Mouse (Mus musculus): ENCODE data around the gene Btbd9. TPM values are rescaled to one million over a fixed set of nuclear protein-coding genes. Genes with fewer than 3 reads are reported as not detected.

The Btbd9 gene
- polyA plus RNA-seq, 1 experiment: 21.0 TPM

GRCm38 (mm10) chr17:30283460-30284050, 292.7 kb downstream of the Btbd9 start:
- TF ChIP-seq POLR2A (IDR thresholded peaks at IDR 0.05; ENCODE audit: borderline replicate concordance, control insufficient read depth, low read depth, low read length) (no peak), CTCF (IDR thresholded peaks at IDR 0.05; ENCODE audit: control insufficient read depth, insufficient read depth, low read length) (no peak)
- H3K4me3 ChIP-seq (replicated peaks; ENCODE audit: control insufficient read depth, low read depth, low read length): no peak overlapping the region
- peaks cover 3% of the 10 kb centered on the region; the same call in 1 of the 2 replicates for H3K4me1 ChIP-seq (ENCODE audit: control insufficient read depth, insufficient read depth, low read length)
- 87% methylated on average over 4 of the region's 4 CpGs for WGBS
- no peak overlapping the region for H3K27ac ChIP-seq (ENCODE audit: control insufficient read depth, insufficient read depth, low read depth, low read length, poor library complexity)

GRCm38 (mm10) chr17:30283001-30283400, 293.3 kb downstream of the Btbd9 start:
- H3K4me1 ChIP-seq (ENCODE audit: control insufficient read depth, insufficient read depth, low read length): peaks cover 3% of the 10 kb centered on the region; the same call in 1 of the 2 replicates
- H3K4me3 ChIP-seq (replicated peaks; ENCODE audit: control insufficient read depth, low read depth, low read length): no peak overlapping the region
- TF ChIP-seq POLR2A (IDR thresholded peaks at IDR 0.05; ENCODE audit: borderline replicate concordance, control insufficient read depth, low read depth, low read length) (no peak), CTCF (IDR thresholded peaks at IDR 0.05; ENCODE audit: control insufficient read depth, insufficient read depth, low read length) (no peak)
- no peak overlapping the region for H3K27ac ChIP-seq (ENCODE audit: control insufficient read depth, insufficient read depth, low read depth, low read length, poor library complexity)

DNA sequence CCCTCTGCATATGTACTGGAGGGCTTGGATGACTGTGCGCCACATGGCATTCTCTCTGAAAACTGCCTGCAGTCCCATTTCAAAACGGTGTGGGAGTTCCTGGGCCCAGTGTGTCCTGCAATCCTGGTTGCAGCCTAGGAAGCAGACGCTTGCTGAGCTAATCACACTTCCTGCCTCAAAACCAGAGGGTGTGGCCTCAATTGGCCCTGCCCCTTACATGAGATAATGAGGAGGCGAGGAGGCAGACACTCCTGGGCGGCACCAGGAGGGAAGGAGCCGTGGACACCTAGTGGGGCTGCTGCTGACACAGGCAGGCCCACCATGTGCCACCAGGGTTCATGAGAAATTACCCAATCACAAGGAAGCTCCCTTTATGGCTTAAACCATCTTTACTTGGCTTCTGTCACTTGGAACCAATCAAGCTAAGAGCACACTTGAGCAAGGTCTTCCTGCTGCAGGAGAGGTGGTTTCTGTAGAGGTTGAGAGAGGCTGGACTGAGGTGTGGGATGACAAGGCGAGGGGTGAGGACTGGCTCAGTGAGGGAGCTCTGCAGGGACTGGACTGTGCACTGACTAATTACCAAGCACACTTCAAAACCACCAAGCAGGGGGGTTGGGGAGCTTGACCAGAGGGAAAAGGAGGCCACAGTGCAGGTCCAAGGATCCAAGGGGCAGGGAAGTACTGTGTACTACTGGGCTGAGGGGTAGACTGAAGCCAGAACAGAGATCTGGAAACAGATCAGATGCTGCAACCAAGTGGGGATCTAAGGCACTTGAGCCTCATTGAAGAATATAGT, 295.8 kb downstream of the Btbd9 start:
- Histone ChIP-seq H3K27ac (ENCODE audit: control insufficient read depth, insufficient read depth, low read depth, low read length, poor library complexity) (no peak overlapping the region), H3K4me3 (replicated peaks; ENCODE audit: control insufficient read depth, low read depth, low read length) (no peak overlapping the region), H3K4me1 (ENCODE audit: control insufficient read depth, insufficient read depth, low read length) (peaks cover 3% of the 10 kb centered on the region; the same call in 1 of the 2 replicates)
- TF ChIP-seq POLR2A (IDR thresholded peaks at IDR 0.05; ENCODE audit: borderline replicate concordance, control insufficient read depth, low read depth, low read length) (no peak), CTCF (IDR thresholded peaks at IDR 0.05; ENCODE audit: control insufficient read depth, insufficient read depth, low read length) (no peak)
- WGBS: 27% methylated on average over 7 of the region's 7 CpGs

DNA sequence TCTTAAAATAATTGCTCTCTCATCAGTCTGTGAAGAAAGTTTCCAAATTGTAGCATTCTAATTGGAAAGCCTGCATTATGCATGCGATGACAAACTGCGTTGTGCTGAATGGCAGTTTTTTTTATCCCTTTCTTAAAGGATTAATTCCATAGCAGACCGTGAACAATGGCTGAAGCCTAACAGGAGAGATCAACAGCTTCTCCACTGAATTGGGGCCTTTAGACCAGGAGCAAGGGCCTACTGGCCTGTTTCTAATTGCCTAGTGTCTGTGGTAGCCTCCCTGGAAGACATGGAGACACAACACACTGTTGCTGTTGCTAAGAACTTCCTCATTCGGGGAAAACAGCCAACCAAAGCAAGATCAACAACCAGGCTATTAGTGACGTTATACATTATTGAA, 296.6 kb downstream of the Btbd9 start:
- no peak overlapping the region for H3K27ac ChIP-seq (ENCODE audit: control insufficient read depth, insufficient read depth, low read depth, low read length, poor library complexity)
- 65% methylated on average over 5 of the region's 5 CpGs for WGBS
- no peak for TF ChIP-seq CTCF (IDR thresholded peaks at IDR 0.05; ENCODE audit: control insufficient read depth, insufficient read depth, low read length)
- TF ChIP-seq POLR2A (IDR thresholded peaks at IDR 0.05; ENCODE audit: borderline replicate concordance, control insufficient read depth, low read depth, low read length): no peak
- no peak overlapping the region for H3K4me3 ChIP-seq (replicated peaks; ENCODE audit: control insufficient read depth, low read depth, low read length)
- H3K4me1 ChIP-seq (ENCODE audit: control insufficient read depth, insufficient read depth, low read length): peaks cover 3% of the 10 kb centered on the region; the same call in 1 of the 2 replicates

- TF ChIP-seq CTCF (IDR thresholded peaks at IDR 0.05; ENCODE audit: control insufficient read depth, insufficient read depth, low read length): no peak
- TF ChIP-seq POLR2A (IDR thresholded peaks at IDR 0.05; ENCODE audit: borderline replicate concordance, control insufficient read depth, low read depth, low read length): no peak
- no peak overlapping the region for H3K4me3 ChIP-seq (replicated peaks; ENCODE audit: control insufficient read depth, low read depth, low read length)
- H3K4me1 ChIP-seq (ENCODE audit: control insufficient read depth, insufficient read depth, low read length): peaks cover 3% of the 10 kb centered on the region; the same call in 1 of the 2 replicates
- no peak overlapping the region for H3K27ac ChIP-seq (ENCODE audit: control insufficient read depth, insufficient read depth, low read depth, low read length, poor library complexity)
- WGBS: 87% methylated on average over 16 of the region's 16 CpGs
These were observed 297.5 kb downstream of the Btbd9 start for GRCm38 (mm10) chr17:30278596-30279378.

- Histone ChIP-seq H3K4me3 (replicated peaks; ENCODE audit: control insufficient read depth, low read depth, low read length) (no peak overlapping the region), H3K27ac (ENCODE audit: control insufficient read depth, insufficient read depth, low read depth, low read length, poor library complexity) (no peak overlapping the region), H3K4me1 (ENCODE audit: control insufficient read depth, insufficient read depth, low read length) (peaks cover 3% of the 10 kb centered on the region; the same call in 1 of the 2 replicates)
- WGBS: 63% methylated on average over 4 of the region's 4 CpGs
- no peak for TF ChIP-seq POLR2A (IDR thresholded peaks at IDR 0.05; ENCODE audit: borderline replicate concordance, control insufficient read depth, low read depth, low read length)
- no peak for TF ChIP-seq CTCF (IDR thresholded peaks at IDR 0.05; ENCODE audit: control insufficient read depth, insufficient read depth, low read length)
These were observed 299.8 kb downstream of the Btbd9 start for GRCm38 (mm10) chr17:30276477-30276876.

GRCm38 (mm10) chr17:30272769-30273168, 303.5 kb downstream of the Btbd9 start:
- no peak overlapping the region for H3K27ac ChIP-seq (ENCODE audit: control insufficient read depth, insufficient read depth, low read depth, low read length, poor library complexity)
- no peak overlapping the region for H3K4me3 ChIP-seq (replicated peaks; ENCODE audit: control insufficient read depth, low read depth, low read length)
- no peaks in the 10 kb centered on the region for H3K4me1 ChIP-seq (ENCODE audit: control insufficient read depth, insufficient read depth, low read length)
- WGBS: 91% methylated on average over 6 of the region's 6 CpGs
- TF ChIP-seq POLR2A (IDR thresholded peaks at IDR 0.05; ENCODE audit: borderline replicate concordance, control insufficient read depth, low read depth, low read length): no peak
- TF ChIP-seq CTCF (IDR thresholded peaks at IDR 0.05; ENCODE audit: control insufficient read depth, insufficient read depth, low read length): no peak
